Mouse (Mus musculus) C2C12 (cell line): Measurements from ENCODE around the gene Sh2b3. TPM values are rescaled to one million over a fixed set of nuclear protein-coding genes. Genes with fewer than 3 reads are reported as not detected.

Experiments used
- H3K27me3 ChIP-seq: one replicate; pipeline ENCODE4 v1.6.1; 2011; ENCODE audit not compliant: control insufficient read depth, insufficient read depth, insufficient read length
- H3K36me3 ChIP-seq: one replicate; pipeline ENCODE4 v1.6.1; 2011; ENCODE audit not compliant: control insufficient read depth, insufficient read depth
- H3K4me3 ChIP-seq: one replicate; pipeline ENCODE4 v1.5.1; 2011; ENCODE audit warnings: mild to moderate bottlenecking, control low read depth; ENCODE audit not compliant: poor library complexity, insufficient read depth, severe bottlenecking
- H3K79me2 ChIP-seq: one replicate; pipeline ENCODE4 v1.6.1; 2011; ENCODE audit not compliant: control insufficient read depth, insufficient read depth
- H3K79me3 ChIP-seq: one replicate; pipeline ENCODE4 v1.6.1; 2011; ENCODE audit warnings: low read depth, control low read depth
- H3ac ChIP-seq: one replicate; pipeline ENCODE3; 2011; ENCODE audit warnings: low read depth; ENCODE audit not compliant: control insufficient read depth, insufficient read length
- CEBPB ChIP-seq: IDR thresholded peaks from one replicate; pipeline ENCODE4 v1.6.1; 2011; ENCODE audit warnings: low read depth, mild to moderate bottlenecking, control low read depth, moderate library complexity
- CTCF ChIP-seq: IDR thresholded peaks from one replicate; pipeline ENCODE4 v1.5.1; 2011; ENCODE audit not compliant: control insufficient read depth, insufficient read depth, insufficient read length
- FOSL1 ChIP-seq: IDR thresholded peaks from one replicate; pipeline ENCODE4 v1.8.0; 2011; ENCODE audit warnings: mild to moderate bottlenecking, low read length; ENCODE audit not compliant: poor library complexity, insufficient read depth, severe bottlenecking
- MAX ChIP-seq: IDR thresholded peaks from one replicate; pipeline ENCODE4 v1.6.1; 2011; ENCODE audit warnings: mild to moderate bottlenecking, control low read depth
- MYOD1 ChIP-seq: IDR thresholded peaks from one replicate; pipeline ENCODE4 v1.6.1; 2011; ENCODE audit warnings: low read depth; ENCODE audit not compliant: control insufficient read depth, insufficient read length
- MYOG ChIP-seq: IDR thresholded peaks from one replicate; pipeline ENCODE4 v1.6.1; 2011; ENCODE audit not compliant: control insufficient read depth, insufficient read length; ENCODE audit errors: extremely low read depth
- USF1 ChIP-seq: IDR thresholded peaks from one replicate; pipeline ENCODE4 v1.6.1; 2011; ENCODE audit warnings: low read depth, mild to moderate bottlenecking, control low read depth, moderate library complexity
- polyA plus RNA-seq: library from polyadenylated mRNA; unstranded; fragments of >200 nt; fragmentation: generic; extraction: Trizol; gene quantifications from one replicate; pipeline ENCODE4 v1.2.1, GENCODE M21; 2012; ENCODE audit warnings: missing spikeins

Gene Sh2b3
- polyA plus RNA-seq, 1 experiment, result 46.2 TPM

DNA sequence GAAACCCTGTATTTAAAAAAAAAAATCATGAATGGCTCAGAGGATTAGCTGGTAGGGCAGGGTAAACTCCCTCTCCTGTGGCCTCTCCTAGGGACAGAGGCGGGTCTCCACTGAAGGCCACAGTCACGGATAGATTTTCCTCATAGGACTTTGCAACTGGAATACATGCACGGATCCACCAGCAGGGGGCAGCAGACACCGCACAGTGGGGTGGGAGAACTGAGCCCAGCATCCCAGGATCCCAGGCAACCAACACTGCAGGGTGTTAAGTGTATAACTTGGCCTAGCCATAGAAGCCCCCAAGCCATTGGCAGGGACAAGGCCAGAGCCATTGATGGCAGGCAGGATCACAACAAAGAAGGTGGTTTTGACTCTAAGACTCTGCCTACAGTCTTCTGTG, 34.7 kb upstream of the Sh2b3 start:
- peaks cover 54% of the 10 kb centered on the region for H3K27me3 ChIP-seq
- no peaks in the 10 kb centered on the region for H3K79me2 ChIP-seq
- no peak overlapping the region for H3K4me3 ChIP-seq
- H3K36me3 ChIP-seq, result no peaks in the 10 kb centered on the region
- H3ac ChIP-seq, result no peak overlapping the region
- TF ChIP-seq MYOG, result no peak
- TF ChIP-seq CTCF, result peak; percentile 82
- no peaks in the 10 kb centered on the region for H3K79me3 ChIP-seq

DNA sequence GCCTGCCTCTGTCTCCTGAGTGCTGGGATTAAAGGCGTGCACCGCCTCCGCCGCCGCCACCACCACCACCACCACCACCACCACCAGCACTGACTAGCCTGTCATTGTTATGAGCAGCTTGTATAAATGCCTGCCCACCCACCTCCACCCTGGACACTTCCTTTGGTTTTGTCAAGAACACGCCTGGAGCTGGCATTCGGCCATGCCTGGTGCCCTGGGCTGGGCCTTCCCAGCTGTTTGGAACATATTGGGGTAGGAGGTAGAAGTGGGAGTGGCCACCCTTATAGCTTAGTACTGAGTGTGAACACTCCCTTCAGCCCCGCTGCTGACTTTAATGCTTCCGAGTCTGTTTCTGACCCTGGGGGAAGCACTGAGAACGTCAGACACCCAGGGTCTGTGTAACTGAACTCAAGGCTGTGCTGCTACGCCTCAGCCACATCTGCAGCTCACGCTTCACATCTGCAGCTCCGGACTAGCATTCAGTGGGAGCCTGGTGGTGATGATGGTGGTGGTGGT, 34.1 kb upstream of the Sh2b3 start:
- Histone ChIP-seq H3ac (no peak overlapping the region), H3K36me3 (no peaks in the 10 kb centered on the region), H3K27me3 (peaks cover 54% of the 10 kb centered on the region), H3K4me3 (no peak overlapping the region), H3K79me3 (no peaks in the 10 kb centered on the region), H3K79me2 (no peaks in the 10 kb centered on the region)
- no peak for TF ChIP-seq USF1
- no peak for TF ChIP-seq CTCF
- TF ChIP-seq FOSL1, result no peak

DNA sequence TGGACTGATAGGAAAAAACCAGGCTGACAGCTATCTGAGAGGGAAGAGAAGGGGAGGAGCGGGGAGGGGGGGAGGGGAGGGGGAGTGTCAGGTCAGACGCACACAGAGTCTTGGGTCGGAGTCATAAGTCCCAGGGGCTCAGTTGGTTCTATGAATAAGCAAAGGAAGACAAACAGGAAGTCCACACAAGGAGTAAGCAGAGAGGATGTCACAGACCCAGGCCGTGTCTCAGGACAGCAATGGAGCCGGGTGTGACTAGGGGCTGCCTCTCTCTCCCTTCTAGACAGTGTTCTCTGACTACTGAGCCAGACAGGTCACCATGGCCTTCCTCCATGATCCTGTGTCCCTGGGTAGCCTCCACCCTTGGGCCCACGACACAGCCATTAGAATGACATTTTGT, 33.4 kb upstream of the Sh2b3 start:
- TF ChIP-seq MYOG (no peak), MYOD1 (no peak), FOSL1 (no peak)
- Histone ChIP-seq H3K79me2 (no peaks in the 10 kb centered on the region), H3K4me3 (no peak overlapping the region), H3K36me3 (no peaks in the 10 kb centered on the region), H3K79me3 (no peaks in the 10 kb centered on the region), H3ac (no peak overlapping the region), H3K27me3 (peaks cover 54% of the 10 kb centered on the region)

DNA sequence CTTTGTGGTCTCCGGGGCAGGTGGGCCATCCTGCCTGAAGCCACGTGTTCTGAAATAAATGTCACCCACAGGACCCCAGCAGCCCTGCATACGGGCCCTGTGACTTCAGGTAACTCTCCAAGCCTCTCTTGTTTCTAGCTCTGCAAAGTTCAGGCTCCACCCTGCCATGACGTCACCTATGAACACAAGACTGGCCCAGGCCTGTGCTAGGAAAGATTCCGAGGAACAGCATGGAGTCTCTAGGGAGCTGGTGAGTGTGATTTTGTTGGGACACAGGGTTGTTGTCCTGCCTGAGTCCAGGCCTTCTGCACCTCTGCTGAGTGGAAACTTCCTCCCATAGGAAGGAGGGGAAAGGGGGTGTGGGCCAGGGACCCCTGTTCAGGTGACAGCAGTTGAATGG, 30.5 kb upstream of the Sh2b3 start:
- Histone ChIP-seq H3ac (no peak overlapping the region), H3K4me3 (no peak overlapping the region), H3K36me3 (no peaks in the 10 kb centered on the region), H3K27me3 (peaks cover 32% of the 10 kb centered on the region), H3K79me2 (no peaks in the 10 kb centered on the region), H3K79me3 (no peaks in the 10 kb centered on the region)
- TF ChIP-seq MYOD1 (no peak), CTCF (no peak), CEBPB (no peak), FOSL1 (no peak), USF1 (no peak), MAX (no peak), MYOG (no peak)

DNA sequence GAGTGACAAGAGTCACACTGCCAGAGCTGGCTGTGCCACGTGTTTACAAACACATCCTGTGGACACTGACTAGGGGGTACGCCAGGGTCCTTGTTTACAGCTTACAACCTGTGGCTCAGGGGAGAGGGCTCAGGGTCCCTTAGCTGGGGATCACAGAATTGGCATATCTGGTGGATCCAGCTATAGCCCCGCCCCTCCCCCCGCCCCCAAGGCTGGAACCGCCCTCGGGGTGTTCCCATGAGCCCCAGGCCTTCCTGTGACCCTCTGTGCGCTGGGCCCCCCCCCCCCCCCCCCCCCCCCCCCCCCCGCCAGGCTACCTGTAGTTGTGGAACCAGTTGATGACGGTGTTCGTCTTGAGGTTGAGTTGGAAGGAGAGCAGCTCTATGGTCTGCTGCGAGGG, 26.9 kb upstream of the Sh2b3 start:
- no peak for TF ChIP-seq MYOD1
- no peak for TF ChIP-seq CEBPB
- no peak for TF ChIP-seq MAX
- no peak for TF ChIP-seq MYOG
- no peaks in the 10 kb centered on the region for H3K36me3 ChIP-seq
- H3ac ChIP-seq, result no peak overlapping the region
- peaks cover 28% of the 10 kb centered on the region for H3K27me3 ChIP-seq
- no peak overlapping the region for H3K4me3 ChIP-seq
- no peaks in the 10 kb centered on the region for H3K79me3 ChIP-seq
- no peaks in the 10 kb centered on the region for H3K79me2 ChIP-seq

DNA sequence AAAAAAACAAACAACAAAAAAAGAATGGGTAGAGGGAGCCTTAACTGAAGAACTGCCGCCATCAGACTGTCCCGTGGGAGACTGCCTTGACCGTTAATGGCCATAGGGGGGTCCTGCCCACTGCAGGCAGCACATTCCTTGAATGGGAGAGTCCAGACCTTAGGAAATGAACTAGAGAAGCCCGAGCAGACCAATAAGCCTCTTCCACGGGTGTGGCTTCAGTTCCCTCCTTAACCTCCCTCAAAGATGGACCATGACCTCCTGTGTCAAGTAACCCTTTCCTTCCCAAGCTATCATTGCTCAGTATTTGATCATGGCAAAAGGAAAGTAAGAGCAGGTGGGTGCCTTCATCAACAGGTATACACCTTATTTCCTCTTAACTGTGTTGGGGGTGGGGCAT, 24.5 kb upstream of the Sh2b3 start:
- Histone ChIP-seq H3K79me3 (no peaks in the 10 kb centered on the region), H3K36me3 (no peaks in the 10 kb centered on the region), H3K79me2 (no peaks in the 10 kb centered on the region), H3K27me3 (peaks cover 7% of the 10 kb centered on the region), H3ac (no peak overlapping the region), H3K4me3 (no peak overlapping the region)
- TF ChIP-seq MYOG, result no peak
- TF ChIP-seq CTCF, result no peak
- TF ChIP-seq FOSL1, result no peak

DNA sequence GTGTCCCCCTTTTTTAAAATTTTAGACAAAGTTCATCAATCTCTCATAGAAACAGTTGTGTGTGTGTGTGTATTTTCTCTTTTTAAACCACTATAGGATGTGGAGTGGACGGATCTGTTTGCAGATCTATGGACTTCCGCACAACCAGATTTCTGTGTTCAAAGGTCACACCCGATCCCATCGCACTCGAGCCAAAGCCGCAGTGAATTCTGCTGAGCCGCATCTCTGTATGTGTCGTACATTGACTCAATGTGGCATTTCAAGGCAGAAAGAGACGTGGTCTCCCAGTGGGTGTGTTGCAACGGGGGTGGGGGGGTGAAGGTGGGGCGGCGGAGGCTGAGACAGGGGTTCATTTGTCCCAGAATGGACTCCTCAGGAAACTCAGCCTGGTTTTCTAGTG, 21.0 kb upstream of the Sh2b3 start:
- no peaks in the 10 kb centered on the region for H3K79me3 ChIP-seq
- no peaks in the 10 kb centered on the region for H3K27me3 ChIP-seq
- H3K36me3 ChIP-seq, result no peaks in the 10 kb centered on the region
- no peaks in the 10 kb centered on the region for H3K79me2 ChIP-seq
- no peak overlapping the region for H3ac ChIP-seq
- TF ChIP-seq MAX (no peak), CTCF (no peak), MYOD1 (no peak), FOSL1 (no peak), CEBPB (no peak), MYOG (no peak), USF1 (no peak)
- no peak overlapping the region for H3K4me3 ChIP-seq
